Mouse (Mus musculus) megakaryocyte, embryonic 14.5 days (primary cell): ENCODE measurements around the gene Sell.

Source experiments
- FLI1 ChIP-seq: IDR thresholded peaks from 2 replicates; pipeline ENCODE4 v1.6.1; 2012; ENCODE audit warnings: low read length, inconsistent platforms, mixed read lengths
- GATA1 ChIP-seq: IDR thresholded peaks from 3 replicates; pipeline ENCODE4 v1.6.1; 2012; ENCODE audit warnings: mixed read lengths, low read length, inconsistent platforms, borderline replicate concordance

GRCm38 (mm10) chr1:164098372-164098771 is 36.6 kb downstream of the Sell start:
- TF ChIP-seq FLI1 (no peak), GATA1 (no peak)
